Mouse (Mus musculus): ENCODE measurements around the gene Csad. TPM values are rescaled to one million over a fixed set of nuclear protein-coding genes. Genes with fewer than 3 reads are reported as not detected.
"Not testable (repeated sequence)": the region's sequence is repeated elsewhere in the genome, so short reads cannot be mapped to it uniquely, and the experiment has no call there.

Csad gene
- total RNA-seq, 4 experiments from 2014 or later, result 32.4 to 41.6 (median 35.8) TPM

- no peak for DNase-seq (ENCODE audit: low spot score in 2 of 2)
Measured at GRCm38 (mm10) chr15:102165468-102166100, 38.9 kb downstream of the Csad start.

GRCm38 (mm10) chr15:102163900-102164693, 40.4 kb downstream of the Csad start:
- DNase-seq (ENCODE audit: low spot score in 2 of 2), result no peak

- no peak for DNase-seq (ENCODE audit: low spot score in 2 of 2)
Measured at GRCm38 (mm10) chr15:102160415-102161060, 44.0 kb downstream of the Csad start.

- no peak for DNase-seq (ENCODE audit: low spot score in 2 of 2)
Measured at GRCm38 (mm10) chr15:102156836-102157235, 47.7 kb downstream of the Csad start.

GRCm38 (mm10) chr15:102155006-102155405, 49.5 kb downstream of the Csad start:
- DNase-seq (ENCODE audit: low spot score in 2 of 2), result not testable (repeated sequence)

GRCm38 (mm10) chr15:102152646-102153045, 51.9 kb downstream of the Csad start:
- no peak for DNase-seq (ENCODE audit: low spot score in 2 of 2)

GRCm38 (mm10) chr15:102150301-102151135, 54.0 kb downstream of the Csad start, which contains the start of gene Soat2:
Soat2 (plus strand) TSS chr15:102150526.
- DNase-seq (ENCODE audit: low spot score in 2 of 2), result no peak

- DNase-seq (ENCODE audit: low spot score in 2 of 2), result no peak
Measured at GRCm38 (mm10) chr15:102149561-102149960, 55.0 kb downstream of the Csad start.

- no peak for DNase-seq (ENCODE audit: low spot score in 2 of 2)
Measured at GRCm38 (mm10) chr15:102147674-102148402, 56.7 kb downstream of the Csad start.

- peak in 1 of 2 experiments; percentile 51 for DNase-seq (ENCODE audit: low spot score in 2 of 2)
Measured at GRCm38 (mm10) chr15:102146882-102147281, 57.6 kb downstream of the Csad start.

GRCm38 (mm10) chr15:102146089-102146488, 58.4 kb downstream of the Csad start:
- no peak for DNase-seq (ENCODE audit: low spot score in 2 of 2)

GRCm38 (mm10) chr15:102145330-102145729, 59.2 kb downstream of the Csad start:
- no peak for DNase-seq (ENCODE audit: low spot score in 2 of 2)

GRCm38 (mm10) chr15:102144726-102145125, 59.8 kb downstream of the Csad start:
- DNase-seq (ENCODE audit: low spot score in 2 of 2), result no peak

GRCm38 (mm10) chr15:102144274-102144711, 60.2 kb downstream of the Csad start, which contains the start of gene Igfbp6:
Igfbp6 (plus strand) TSS chr15:102144362.
- no peak for DNase-seq (ENCODE audit: low spot score in 2 of 2)

GRCm38 (mm10) chr15:102142914-102143912, 61.3 kb downstream of the Csad start:
- peak in 1 of 2 experiments; percentile 31 for DNase-seq (ENCODE audit: low spot score in 2 of 2)

- DNase-seq (ENCODE audit: low spot score in 2 of 2), result no peak
Measured at GRCm38 (mm10) chr15:102141120-102141519, 63.4 kb downstream of the Csad start.

- DNase-seq (ENCODE audit: low spot score in 2 of 2), result peak; percentile 94 to 99
Measured at GRCm38 (mm10) chr15:102136129-102136758, 68.3 kb downstream of the Csad start, which contains the start of gene Spryd3. Spryd3 (minus strand) TSS chr15:102136234.

- peak; percentile 33 to 54 for DNase-seq (ENCODE audit: low spot score in 2 of 2)
Measured at GRCm38 (mm10) chr15:102135522-102136128, 68.9 kb downstream of the Csad start.
